Mouse (Mus musculus) myocyte (in vitro differentiated cells): Measurements from ENCODE around the gene Olfr1047. TPM values are rescaled to one million over a fixed set of nuclear protein-coding genes. Genes with fewer than 3 reads are reported as not detected.

ENCODE experiments used
- H3K27me3 ChIP-seq: one replicate; pipeline ENCODE4 v1.6.1; 2011; ENCODE audit not compliant: control insufficient read depth, insufficient read depth, insufficient read length
- H3K36me3 ChIP-seq: one replicate; pipeline ENCODE4 v1.6.1; 2011; ENCODE audit not compliant: control insufficient read depth, insufficient read depth
- H3K4me2 ChIP-seq: one replicate; pipeline ENCODE4 v1.6.1; 2011; ENCODE audit warnings: low read depth, control low read depth
- H3K4me3 ChIP-seq: one replicate; pipeline ENCODE4 v1.5.1; 2011; ENCODE audit warnings: mild to moderate bottlenecking, control low read depth, moderate library complexity
- H3K79me2 ChIP-seq: one replicate; pipeline ENCODE4 v1.6.1; 2011; ENCODE audit not compliant: control insufficient read depth, insufficient read depth
- H3ac ChIP-seq: one replicate; pipeline ENCODE4 v1.6.1; 2011; ENCODE audit not compliant: control insufficient read depth, insufficient read length
- CEBPB ChIP-seq: IDR thresholded peaks from 2 replicates; pipeline ENCODE4 v1.6.1; 2011; ENCODE audit warnings: mild to moderate bottlenecking, moderate library complexity; ENCODE audit not compliant: poor library complexity, insufficient read depth, severe bottlenecking
- E2F4 ChIP-seq: IDR thresholded peaks from one replicate; pipeline ENCODE4 v1.6.1; 2011; ENCODE audit warnings: mild to moderate bottlenecking, control low read depth, moderate library complexity; ENCODE audit not compliant: insufficient read depth
- MAX ChIP-seq: IDR thresholded peaks from one replicate; pipeline ENCODE4 v1.6.1; 2011; ENCODE audit warnings: low read depth, mild to moderate bottlenecking, control low read depth
- MYOD1 ChIP-seq, 3 experiments: IDR thresholded peaks; one replicate each; pipeline ENCODE4 v1.6.1; 2011; ENCODE audit warnings: control low read depth in 2 of 3, low read depth in 2 of 3, mild to moderate bottlenecking in 2 of 3, moderate library complexity in 1 of 3; ENCODE audit not compliant: insufficient read length in 2 of 3, control insufficient read depth in 1 of 3
- MYOG ChIP-seq, 3 experiments: IDR thresholded peaks; one replicate each; pipeline ENCODE4 v1.6.1; 2011; ENCODE audit warnings: control low read depth in 2 of 3, low read depth in 2 of 3, mild to moderate bottlenecking in 2 of 3; ENCODE audit not compliant: insufficient read length in 2 of 3, control insufficient read depth in 1 of 3, insufficient read depth in 1 of 3
- POLR2A ChIP-seq: IDR thresholded peaks from one replicate; pipeline ENCODE4 v1.6.1; 2011; ENCODE audit warnings: low read depth, mild to moderate bottlenecking, control low read depth, moderate library complexity; ENCODE audit not compliant: insufficient read length
- POLR2AphosphoS2 ChIP-seq: IDR thresholded peaks from one replicate; pipeline ENCODE4 v1.6.1; 2011; ENCODE audit warnings: low read depth, control low read depth; ENCODE audit not compliant: insufficient read length
- REST ChIP-seq: IDR thresholded peaks from one replicate; pipeline ENCODE4 v1.6.1; 2011; ENCODE audit warnings: mild to moderate bottlenecking, control low read depth, moderate library complexity; ENCODE audit not compliant: insufficient read depth, insufficient read length
- SRF ChIP-seq: IDR thresholded peaks from one replicate; pipeline ENCODE4 v1.6.1; 2011; ENCODE audit warnings: low read depth; ENCODE audit not compliant: control insufficient read depth, insufficient read length
- TCF12 ChIP-seq: IDR thresholded peaks from one replicate; pipeline ENCODE4 v1.6.1; 2011; ENCODE audit warnings: mild to moderate bottlenecking, control low read depth; ENCODE audit not compliant: poor library complexity, insufficient read depth, severe bottlenecking
- TCF3 ChIP-seq: IDR thresholded peaks from one replicate; pipeline ENCODE4 v1.6.1; 2011; ENCODE audit warnings: low read depth, control low read depth; ENCODE audit not compliant: insufficient read length
- USF1 ChIP-seq: IDR thresholded peaks from one replicate; pipeline ENCODE4 v1.6.1; 2011; ENCODE audit warnings: low read depth, mild to moderate bottlenecking, control low read depth, moderate library complexity
- polyA plus RNA-seq: library from polyadenylated mRNA; unstranded; fragments of >200 nt; fragmentation: generic; extraction: Trizol; gene quantifications from one replicate; pipeline ENCODE4 v1.2.1, GENCODE M21; 2012; ENCODE audit warnings: missing spikeins

The Olfr1047 gene
- polyA plus RNA-seq, 1 experiment = not detected

DNA sequence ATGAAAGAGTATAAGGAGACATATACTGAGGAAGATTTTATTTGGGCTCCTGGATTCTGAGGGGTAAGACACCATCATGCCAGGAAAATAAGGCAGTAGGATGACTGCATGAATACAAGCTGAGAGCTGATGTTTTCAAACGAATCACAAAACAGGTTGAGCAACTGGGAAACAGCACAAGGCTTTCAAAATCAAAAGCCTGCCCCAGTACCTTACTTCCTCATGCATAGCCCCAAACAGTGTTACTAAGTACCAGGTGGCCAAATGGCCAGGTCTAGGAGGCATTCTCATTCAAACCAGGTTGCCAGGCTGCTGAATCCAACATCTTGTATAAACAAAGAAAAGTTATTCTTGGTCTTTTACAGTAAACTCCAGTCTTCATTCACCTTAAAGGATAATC is 35.3 kb downstream of the Olfr1047 start:
- Histone ChIP-seq H3K4me2 (no peak overlapping the region), H3K4me3 (no peak overlapping the region), H3K36me3 (no peaks in the 10 kb centered on the region), H3K27me3 (no peaks in the 10 kb centered on the region), H3ac (no peak overlapping the region), H3K79me2 (no peaks in the 10 kb centered on the region)
- TF ChIP-seq MYOG (IDR thresholded peaks at IDR 0.05; ENCODE audit: control insufficient read depth in 1 of 3, insufficient read depth in 1 of 3, insufficient read length in 2 of 3, low read depth in 2 of 3) (no peak), REST (no peak), USF1 (no peak), TCF3 (no peak), TCF12 (no peak), SRF (no peak), E2F4 (no peak), MAX (no peak), POLR2A (no peak), MYOD1 (IDR thresholded peaks at IDR 0.05; ENCODE audit: control insufficient read depth in 1 of 3, insufficient read length in 2 of 3, low read depth in 2 of 3) (no peak), CEBPB (no peak)

DNA sequence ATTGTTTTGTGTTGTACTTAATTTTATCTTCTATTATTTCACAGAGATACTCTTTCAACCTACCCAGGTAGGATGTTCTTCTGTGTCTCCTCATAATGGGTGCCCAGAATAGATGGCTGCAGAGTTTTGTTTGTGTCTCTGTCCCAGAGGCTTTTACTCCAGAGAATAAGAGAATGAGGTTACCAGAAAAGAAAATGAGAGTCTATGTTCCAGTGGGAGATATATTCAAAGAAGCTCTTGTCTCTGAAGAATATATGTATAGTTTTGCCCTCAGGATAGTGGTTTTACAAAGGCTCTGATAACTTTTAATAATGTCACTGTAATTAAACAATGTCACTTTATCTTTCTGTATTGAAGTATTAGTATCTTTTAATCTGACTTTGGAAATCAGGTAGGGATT is 45.6 kb downstream of the Olfr1047 start, which contains the start of gene Olfr52:
Olfr52 (minus strand) TSS at position 101 of the 400 bp plus-strand sequence.
- Histone ChIP-seq H3K4me2 (no peak within 1 kb of the TSS), H3K4me3 (no peak within 1 kb of the TSS), H3K27me3 (no peaks in the 10 kb centered on the region), H3K36me3 (no peaks in the 10 kb centered on the region), H3ac (no peak within 1 kb of the TSS), H3K79me2 (no peaks in the 10 kb centered on the region)
- TF ChIP-seq USF1 = no peak
- TF ChIP-seq MAX = no peak
- no peak for TF ChIP-seq E2F4
- no peak for TF ChIP-seq CEBPB
- no peak for TF ChIP-seq POLR2A
- TF ChIP-seq SRF = no peak

DNA sequence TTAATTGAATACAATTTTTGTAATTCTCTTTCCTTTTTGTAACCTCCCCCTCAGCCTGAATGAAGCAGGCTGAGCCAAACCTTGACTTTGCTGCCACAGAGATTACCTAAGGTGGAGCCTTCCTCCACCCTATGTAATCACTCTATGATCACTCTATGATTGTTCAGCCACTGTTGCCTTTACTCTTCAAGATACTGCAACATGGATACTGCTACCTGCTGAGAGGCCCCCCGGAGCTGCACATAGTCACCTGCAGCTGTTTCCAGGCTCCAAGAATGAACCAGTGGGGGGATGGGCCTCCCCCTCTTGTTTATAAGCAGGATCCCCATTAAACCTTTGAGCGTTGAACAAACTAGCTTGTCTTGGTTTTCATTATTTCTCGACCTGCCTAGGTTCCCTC is 51.3 kb downstream of the Olfr1047 start:
- Histone ChIP-seq H3K36me3 (no peaks in the 10 kb centered on the region), H3K79me2 (no peaks in the 10 kb centered on the region), H3K4me3 (no peak overlapping the region), H3K27me3 (no peaks in the 10 kb centered on the region), H3K4me2 (no peak overlapping the region), H3ac (no peak overlapping the region)
- no peak for TF ChIP-seq MYOD1 (IDR thresholded peaks at IDR 0.05; ENCODE audit: control insufficient read depth in 1 of 3, insufficient read length in 2 of 3, low read depth in 2 of 3)
- TF ChIP-seq TCF3 = no peak
- TF ChIP-seq POLR2A = no peak
- TF ChIP-seq TCF12 = no peak
- TF ChIP-seq MAX = no peak
- TF ChIP-seq CEBPB = no peak
- no peak for TF ChIP-seq E2F4
- TF ChIP-seq SRF = no peak
- TF ChIP-seq MYOG (IDR thresholded peaks at IDR 0.05; ENCODE audit: control insufficient read depth in 1 of 3, insufficient read depth in 1 of 3, insufficient read length in 2 of 3, low read depth in 2 of 3) = no peak
- TF ChIP-seq USF1 = no peak
- no peak for TF ChIP-seq REST
- TF ChIP-seq POLR2AphosphoS2 = no peak

DNA sequence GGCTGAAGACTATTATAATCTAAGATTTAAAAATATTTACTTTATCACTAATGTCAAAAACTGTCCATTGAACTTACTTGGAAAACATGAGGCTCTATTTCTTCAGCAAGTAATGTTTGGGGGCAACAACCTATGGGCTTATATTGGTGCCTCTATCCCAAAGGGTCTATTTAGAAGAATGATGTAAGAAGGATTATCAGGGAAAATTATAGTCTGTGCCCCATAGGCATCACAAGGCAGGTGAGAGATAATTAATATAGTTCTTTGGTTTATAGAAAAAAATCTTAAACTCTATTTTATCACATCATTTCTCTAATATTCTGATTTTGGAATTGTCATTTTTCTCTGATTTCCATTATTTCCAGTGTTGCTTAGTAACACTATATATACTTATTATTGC is 53.5 kb downstream of the Olfr1047 start, which contains the start of gene Olfr1044:
Olfr1044 (minus strand) TSS at position 101 of the 400 bp plus-strand sequence.
- Histone ChIP-seq H3K27me3 (no peaks in the 10 kb centered on the region), H3K79me2 (no peaks in the 10 kb centered on the region), H3K4me3 (no peak within 1 kb of the TSS), H3K4me2 (no peak within 1 kb of the TSS), H3ac (no peak within 1 kb of the TSS), H3K36me3 (no peaks in the 10 kb centered on the region)
- TF ChIP-seq MAX (no peak), POLR2AphosphoS2 (no peak), CEBPB (no peak), MYOG (IDR thresholded peaks at IDR 0.05; ENCODE audit: control insufficient read depth in 1 of 3, insufficient read depth in 1 of 3, insufficient read length in 2 of 3, low read depth in 2 of 3) (no peak), E2F4 (no peak), SRF (no peak), MYOD1 (IDR thresholded peaks at IDR 0.05; ENCODE audit: control insufficient read depth in 1 of 3, insufficient read length in 2 of 3, low read depth in 2 of 3) (no peak), POLR2A (no peak), USF1 (no peak), REST (no peak), TCF3 (no peak), TCF12 (no peak)

Other genes with a start within 250 kb of the Olfr1047 start
- gene Olfr1031, start 241.1 kb downstream of the Olfr1047 start, polyA plus RNA-seq = not detected
- gene Olfr1032, start 225.9 kb downstream of the Olfr1047 start, polyA plus RNA-seq = not detected
- not detected for gene Olfr1033, start 210.8 kb downstream of the Olfr1047 start, polyA plus RNA-seq
- not detected for gene Olfr1034, start 185.5 kb downstream of the Olfr1047 start, polyA plus RNA-seq
- not detected for gene Olfr1036, start 157.4 kb downstream of the Olfr1047 start, polyA plus RNA-seq
- not detected for gene Olfr1037, start 144.0 kb downstream of the Olfr1047 start, polyA plus RNA-seq
- not detected for gene Olfr1039, start 95.5 kb downstream of the Olfr1047 start, polyA plus RNA-seq
- gene Olfr1040, start 84.7 kb downstream of the Olfr1047 start, polyA plus RNA-seq = not detected
- not detected for gene Olfr1042, start 69.6 kb downstream of the Olfr1047 start, polyA plus RNA-seq
- gene Olfr1043, start 63.9 kb downstream of the Olfr1047 start, polyA plus RNA-seq = not detected
- not detected for gene Olfr1044, start 53.6 kb downstream of the Olfr1047 start, polyA plus RNA-seq
- not detected for gene Olfr52, start 45.7 kb downstream of the Olfr1047 start, polyA plus RNA-seq
- gene Olfr1045, start 28.4 kb downstream of the Olfr1047 start, polyA plus RNA-seq = not detected
- not detected for gene Olfr1046, start 12.1 kb downstream of the Olfr1047 start, polyA plus RNA-seq
- gene Olfr1048, start 8.9 kb upstream of the Olfr1047 start, polyA plus RNA-seq = not detected
- gene Olfr1049, start 26.9 kb upstream of the Olfr1047 start, polyA plus RNA-seq = not detected
- not detected for gene Olfr1051, start 47.7 kb upstream of the Olfr1047 start, polyA plus RNA-seq
- gene Olfr1052, start 61.1 kb upstream of the Olfr1047 start, polyA plus RNA-seq = not detected
- gene Olfr1053, start 83.9 kb upstream of the Olfr1047 start, polyA plus RNA-seq = not detected
- not detected for gene Olfr1054, start 104.0 kb upstream of the Olfr1047 start, polyA plus RNA-seq
- gene Olfr1055, start 118.9 kb upstream of the Olfr1047 start, polyA plus RNA-seq = not detected
- not detected for gene Olfr1056, start 131.1 kb upstream of the Olfr1047 start, polyA plus RNA-seq
- not detected for gene Olfr1057, start 147.0 kb upstream of the Olfr1047 start, polyA plus RNA-seq
- gene Olfr1058, start 157.2 kb upstream of the Olfr1047 start, polyA plus RNA-seq = not detected
- not detected for gene Olfr1061, start 182.6 kb upstream of the Olfr1047 start, polyA plus RNA-seq
- gene Olfr1062, start 195.3 kb upstream of the Olfr1047 start, polyA plus RNA-seq = not detected
- not detected for gene Olfr1065, start 219.2 kb upstream of the Olfr1047 start, polyA plus RNA-seq
- not detected for gene Olfr1066, start 224.9 kb upstream of the Olfr1047 start, polyA plus RNA-seq